Mouse (Mus musculus) gastrocnemius, postnatal 25 days (tissue): Measurements from ENCODE around the gene Sun1. TPM values are rescaled to one million over a fixed set of nuclear protein-coding genes. Genes with fewer than 3 reads are reported as not detected.

Source experiments
- DNase-seq: peaks from one replicate; pipeline ENCODE4 v3.0.0; 2022
- long read RNA-seq, 2 experiments: library from polyadenylated mRNA; stranded (forward); transcript quantifications; one replicate each; pipeline ENCODE4 v2.0.0; 2021
- total RNA-seq, 2 experiments: library from RNA; stranded (reverse); gene quantifications; 1 replicate in 1 of 2; 2 replicates in 1 of 2; pipeline ENCODE4 v1.2.3; 2021

Gene Sun1
- total RNA-seq, result 10 to 100 TPM; 33.2 to 35.6 TPM
- long read RNA-seq, experiment 1, partial matches to known transcripts, result 6 of 27 reads
- long read RNA-seq, experiment 1, other reads (novel, unspliced or antisense), result 16 of 27 reads
- long read RNA-seq, experiment 2, full-length matches to known transcripts, result 14 of 44 reads
- long read RNA-seq, experiment 2, partial matches to known transcripts, result 7 of 44 reads
- long read RNA-seq, experiment 2, other reads (novel, unspliced or antisense), result 23 of 44 reads

DNA sequence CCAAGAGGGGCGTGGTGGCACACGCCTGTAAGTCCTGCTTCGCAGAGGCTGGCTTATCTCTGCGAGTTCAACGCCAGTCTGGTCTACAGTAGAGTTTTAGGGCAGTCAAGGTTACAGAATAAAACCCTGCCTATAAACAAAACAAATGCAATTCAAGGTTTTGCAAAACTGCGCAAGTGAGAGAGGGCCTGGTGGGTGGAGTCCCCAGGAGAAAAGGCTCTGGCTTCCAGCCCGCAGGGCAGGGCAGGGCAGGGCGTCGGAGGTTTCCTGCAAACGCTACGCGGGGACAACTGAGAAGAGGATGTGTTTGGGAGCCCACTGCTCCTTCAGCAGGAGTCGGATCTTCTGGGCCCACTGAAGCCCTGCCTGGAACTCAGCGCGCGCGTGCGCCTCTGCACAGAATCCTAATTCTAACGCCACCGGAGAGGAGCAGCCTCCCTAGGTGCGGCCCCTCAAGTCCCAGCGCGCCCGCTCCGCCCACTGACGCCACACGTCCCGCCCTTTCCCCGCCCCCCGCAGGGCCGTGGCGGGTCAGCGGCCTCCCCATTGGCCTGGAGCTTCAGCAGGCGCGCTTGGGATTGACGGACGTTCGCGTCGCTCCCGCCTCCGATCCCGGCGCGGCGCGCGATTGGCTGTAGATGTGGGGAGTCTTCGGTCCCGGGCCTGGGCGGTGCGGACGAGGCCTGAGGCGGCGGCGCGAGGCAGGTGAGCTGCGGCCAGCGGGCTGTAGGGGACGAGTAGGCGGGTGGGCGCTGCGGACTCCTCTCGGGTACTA, at the start of gene Sun1:
Sun1 (plus strand) TSS at position 643 of the 775 bp plus-strand sequence.
- DNase-seq, result peak; percentile 100

DNA sequence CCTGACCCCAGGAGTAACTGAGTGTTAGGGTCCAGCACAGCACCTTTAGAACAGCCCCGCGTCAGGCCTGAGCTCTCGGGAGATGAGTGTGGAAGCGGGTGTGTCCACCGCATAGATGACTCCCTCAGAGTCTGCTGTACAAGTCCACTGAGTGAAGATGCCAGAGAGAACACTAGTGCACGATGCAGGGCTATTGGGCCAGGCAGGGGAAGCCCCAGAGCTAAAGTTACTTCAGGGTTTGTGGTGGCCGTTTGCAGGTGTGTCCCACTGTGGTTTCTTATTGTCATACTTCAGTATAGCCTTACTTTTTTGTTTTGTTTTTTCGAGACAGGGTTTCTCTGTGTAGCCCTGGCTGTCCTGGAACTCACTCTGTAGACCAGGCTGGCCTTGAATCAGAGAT, 39.5 kb upstream of the Sun1 start:
- no peak for DNase-seq

DNA sequence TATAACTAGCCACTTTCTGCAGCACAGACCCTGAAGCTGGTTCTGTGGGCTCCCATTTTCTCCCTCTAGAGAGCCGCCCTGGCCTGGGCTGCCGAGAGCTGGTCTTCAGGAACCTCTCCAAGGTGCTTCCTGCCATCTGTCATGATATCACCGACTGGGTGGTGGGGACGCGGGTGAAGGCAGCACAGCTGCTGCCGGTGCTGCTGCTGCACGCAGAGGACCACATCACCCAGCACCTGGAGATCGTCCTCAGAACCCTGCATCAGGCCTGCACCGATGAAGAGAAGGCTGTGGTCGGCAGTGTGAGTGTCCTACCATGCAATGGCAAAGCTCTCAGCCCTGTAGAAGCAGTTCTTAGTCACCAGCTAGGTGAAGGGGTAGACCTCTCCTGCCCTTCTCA, 38.8 kb upstream of the Sun1 start:
- no peak for DNase-seq

GRCm38 (mm10) chr5:139166781-139167361, 33.6 kb upstream of the Sun1 start:
- no peak for DNase-seq

- DNase-seq, result no peak
These were observed 32.9 kb upstream of the Sun1 start for GRCm38 (mm10) chr5:139167548-139167947.

DNA sequence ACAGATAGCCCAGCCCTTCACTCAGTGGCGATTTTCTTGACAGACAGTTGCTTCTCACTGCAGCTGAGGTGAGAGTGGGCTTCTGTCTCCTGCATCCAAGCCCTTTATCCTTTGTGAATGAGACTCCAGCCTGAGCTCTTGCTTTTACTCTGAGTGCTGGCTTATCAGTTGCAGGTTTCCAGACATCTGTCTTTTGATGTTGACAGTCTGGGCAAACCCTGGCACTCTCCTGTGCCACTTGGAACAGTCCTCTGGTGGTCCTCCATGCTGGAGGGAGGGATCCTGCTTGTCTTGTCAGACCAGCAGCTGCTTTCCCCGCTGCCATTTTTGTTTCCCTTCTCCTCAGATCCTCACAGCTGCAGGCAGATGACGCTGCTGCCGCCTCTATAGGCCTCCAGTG, 28.5 kb upstream of the Sun1 start:
- DNase-seq, result no peak

DNA sequence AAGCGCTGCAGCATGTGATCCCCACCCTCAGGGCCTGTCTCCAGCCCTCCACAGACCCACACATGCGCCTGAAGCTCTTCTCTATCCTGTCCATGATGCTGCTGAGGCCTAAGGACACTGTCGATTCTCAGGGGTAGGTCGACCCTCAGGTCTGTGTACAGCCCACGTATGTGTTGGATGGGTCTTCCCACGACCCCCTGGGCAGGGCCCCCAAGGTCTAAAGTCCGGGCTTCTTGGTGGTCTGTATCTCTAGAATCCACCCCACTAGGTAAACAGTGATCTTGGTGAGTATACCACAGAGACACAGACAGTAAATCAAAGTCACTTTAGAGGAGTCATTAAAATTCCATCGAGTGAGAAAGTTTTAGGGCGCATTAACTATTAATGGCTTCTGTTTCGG, 26.3 kb upstream of the Sun1 start:
- no peak for DNase-seq

DNA sequence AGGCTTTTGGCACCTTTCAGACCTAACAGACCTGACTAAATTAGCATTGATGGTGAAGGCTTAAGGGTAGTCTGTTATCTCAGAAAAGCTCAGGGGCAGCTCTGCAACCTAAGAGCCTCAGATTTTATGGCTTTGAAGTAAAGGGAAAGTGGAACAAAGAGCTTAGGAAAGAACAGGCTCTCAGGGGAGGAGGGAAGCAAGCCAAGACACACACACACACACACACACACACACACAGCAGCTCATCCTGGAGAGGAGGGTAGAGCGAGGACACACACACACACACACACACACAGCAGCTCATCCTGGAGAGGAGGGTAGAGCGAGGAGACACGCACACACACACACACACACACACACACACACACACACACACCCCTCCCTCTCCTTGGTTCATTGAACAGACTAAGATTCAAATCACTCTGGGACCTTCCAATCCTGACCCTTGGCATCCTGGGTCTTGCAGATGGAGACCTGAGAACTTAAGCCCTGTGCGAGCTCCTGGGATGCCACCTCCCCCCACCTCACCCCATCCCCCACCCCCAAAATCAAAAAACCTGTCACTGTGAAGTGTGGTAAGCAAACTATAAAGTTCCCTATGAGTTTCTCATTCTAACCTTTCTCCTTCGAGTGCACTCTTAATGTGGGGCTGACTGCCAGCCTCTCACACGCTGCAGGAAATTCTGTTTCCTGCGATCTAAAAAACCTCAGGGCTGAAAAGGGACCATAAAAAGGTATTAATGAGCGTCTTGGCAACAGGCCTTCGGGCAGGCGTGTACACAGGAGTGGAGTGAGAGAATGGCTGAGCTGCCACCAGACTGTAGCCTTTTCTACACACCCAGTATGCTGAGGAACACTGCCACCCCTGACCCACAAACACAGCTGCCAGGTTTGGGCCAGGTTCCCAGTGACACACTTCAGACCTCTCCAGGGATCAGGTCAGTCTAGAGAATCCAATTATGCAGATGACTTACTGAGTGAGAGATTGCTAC, 25.6 kb upstream of the Sun1 start:
- DNase-seq, result no peak

DNA sequence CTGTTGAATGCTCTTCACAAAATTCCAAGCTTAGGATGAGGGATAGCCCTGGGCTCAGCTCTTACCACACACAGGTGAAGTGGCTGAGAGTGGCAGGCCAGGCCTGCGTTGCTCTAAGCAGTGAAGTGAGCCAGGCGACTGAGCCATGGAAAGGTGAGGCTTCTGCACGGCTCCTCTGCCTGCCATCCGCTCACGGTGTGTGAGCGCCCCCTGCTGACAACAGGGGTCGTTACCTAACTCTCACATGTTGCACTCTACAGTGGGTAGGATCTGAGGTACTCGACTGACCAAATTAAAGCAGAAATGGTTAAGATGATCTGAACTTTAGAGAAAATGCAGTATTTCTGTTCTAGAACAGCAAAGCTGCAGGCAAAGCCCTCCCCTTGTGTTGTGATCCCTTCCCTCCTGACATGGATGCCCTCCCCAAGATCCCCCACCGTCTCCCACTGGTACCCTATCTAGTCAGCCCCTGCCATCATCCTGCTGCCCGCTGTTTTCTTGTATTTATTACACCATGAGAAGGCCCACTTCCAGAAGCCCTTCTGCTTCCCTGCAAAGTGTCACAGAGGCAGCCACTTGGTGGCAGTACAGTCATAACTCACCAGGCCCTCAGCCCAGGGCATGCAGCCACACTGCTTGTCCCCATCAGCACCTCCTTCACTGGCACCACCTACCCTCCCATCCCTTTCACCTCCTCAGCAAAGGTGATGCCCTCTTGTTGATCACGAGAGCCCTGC, 21.4 kb upstream of the Sun1 start:
- peak; percentile 55 for DNase-seq

- no peak for DNase-seq
These were observed 17.3 kb upstream of the Sun1 start for GRCm38 (mm10) chr5:139183131-139183530.

DNA sequence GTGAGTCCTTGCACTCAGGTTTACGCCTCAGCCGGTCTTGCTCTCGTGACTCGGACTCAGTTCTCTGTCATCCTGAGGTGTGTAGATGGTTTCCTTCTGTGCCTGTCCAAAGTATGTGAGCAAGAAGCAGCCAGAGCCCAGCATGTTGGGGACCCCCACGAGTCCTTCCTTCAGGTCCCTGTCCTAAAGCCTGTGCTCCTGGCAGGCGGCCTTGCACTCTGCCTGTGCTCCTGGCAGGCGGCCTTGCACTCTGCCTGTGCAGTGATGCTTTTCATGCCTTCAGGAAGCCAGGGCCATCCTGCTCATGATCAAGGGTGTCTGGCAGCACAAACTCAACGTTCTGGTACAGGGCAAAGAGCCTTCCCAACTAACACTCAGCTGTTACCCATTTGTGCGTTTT, 16.8 kb upstream of the Sun1 start:
- no peak for DNase-seq

- no peak for DNase-seq
These were observed 15.5 kb upstream of the Sun1 start for GRCm38 (mm10) chr5:139184897-139185296.

DNA sequence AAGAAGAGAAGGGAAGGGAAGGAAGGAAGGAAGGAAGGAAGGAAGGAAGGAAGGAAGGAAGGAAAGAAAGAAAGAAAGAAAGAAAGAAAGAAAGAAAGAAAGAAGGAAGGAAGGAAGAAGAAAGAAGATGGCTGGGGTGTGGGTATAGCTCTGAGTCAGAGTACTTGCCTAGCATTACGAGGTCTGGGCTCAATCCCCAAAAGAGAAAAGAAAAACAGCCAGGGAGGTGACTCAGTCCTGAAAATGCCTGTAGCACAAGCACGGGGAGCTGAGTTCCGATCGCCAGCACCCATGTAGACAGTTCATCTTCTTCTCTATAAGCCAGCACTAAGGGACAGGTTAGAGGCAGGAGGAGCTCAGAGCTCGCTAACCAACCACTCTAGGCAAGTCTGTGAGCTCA, 10.7 kb upstream of the Sun1 start:
- DNase-seq, result no peak

DNA sequence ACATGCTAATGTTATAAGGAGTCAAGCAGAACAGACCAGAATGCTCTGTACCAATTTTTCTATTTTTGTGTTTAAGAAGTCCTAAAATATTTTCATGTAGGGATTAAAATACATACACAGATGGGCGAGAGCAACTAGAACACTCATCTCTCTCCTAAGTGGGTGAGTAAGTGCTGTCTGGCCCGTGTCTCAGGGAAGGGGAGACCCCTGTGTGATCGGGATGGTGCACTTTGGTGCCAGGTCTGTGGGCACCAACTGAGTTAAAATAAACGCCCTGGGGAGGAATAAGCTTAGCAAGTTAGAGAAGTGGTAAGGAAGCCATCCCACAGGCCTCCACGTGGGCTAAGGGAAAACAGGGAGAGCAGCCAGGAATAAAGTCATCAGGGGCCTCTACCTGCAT, 9.5 kb upstream of the Sun1 start:
- no peak for DNase-seq

GRCm38 (mm10) chr5:139198779-139199178, 1.7 kb upstream of the Sun1 start:
- no peak for DNase-seq

DNA sequence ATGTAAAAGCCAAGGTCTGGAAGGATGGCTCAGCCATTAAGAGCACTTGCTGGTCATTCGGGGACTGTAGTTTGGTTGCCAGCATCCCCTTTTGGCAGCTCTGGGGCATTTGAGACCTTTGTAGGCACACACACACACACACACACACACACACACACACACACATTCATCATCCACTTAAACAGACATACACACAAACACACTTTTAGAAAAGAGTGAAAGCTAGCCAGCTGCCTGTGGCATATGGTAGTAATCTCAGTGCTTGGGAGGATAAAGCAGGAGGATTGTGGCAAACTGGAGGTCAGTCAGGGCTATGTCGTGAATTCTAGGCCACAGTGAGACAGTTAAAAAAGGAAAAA, 822 bp upstream of the Sun1 start:
- DNase-seq, result no peak

- DNase-seq, result no peak
These were observed 533 bp downstream of the Sun1 start for GRCm38 (mm10) chr5:139200770-139201569.

DNA sequence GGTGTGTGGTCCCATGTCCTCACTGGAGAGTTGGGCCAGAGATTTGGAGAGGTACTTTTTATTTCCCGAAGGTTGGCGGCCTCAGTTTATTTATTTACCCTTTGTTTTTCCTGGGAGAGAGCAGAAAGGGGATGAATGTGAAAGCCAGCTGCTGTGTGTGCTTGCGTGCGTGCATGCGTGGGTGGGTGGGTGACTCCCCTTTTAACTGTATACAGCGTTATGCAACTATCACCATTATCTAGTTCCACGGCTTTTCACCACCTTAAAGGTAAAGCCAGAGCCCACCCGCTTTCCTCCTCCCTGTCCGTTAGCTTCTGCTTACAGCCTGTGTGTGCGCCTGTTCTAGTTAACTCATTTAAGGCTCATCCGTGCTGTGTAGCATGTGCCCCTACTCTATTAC, 1.7 kb downstream of the Sun1 start:
- DNase-seq, result no peak

- DNase-seq, result no peak
These were observed 2.9 kb downstream of the Sun1 start for GRCm38 (mm10) chr5:139203312-139203711.

DNA sequence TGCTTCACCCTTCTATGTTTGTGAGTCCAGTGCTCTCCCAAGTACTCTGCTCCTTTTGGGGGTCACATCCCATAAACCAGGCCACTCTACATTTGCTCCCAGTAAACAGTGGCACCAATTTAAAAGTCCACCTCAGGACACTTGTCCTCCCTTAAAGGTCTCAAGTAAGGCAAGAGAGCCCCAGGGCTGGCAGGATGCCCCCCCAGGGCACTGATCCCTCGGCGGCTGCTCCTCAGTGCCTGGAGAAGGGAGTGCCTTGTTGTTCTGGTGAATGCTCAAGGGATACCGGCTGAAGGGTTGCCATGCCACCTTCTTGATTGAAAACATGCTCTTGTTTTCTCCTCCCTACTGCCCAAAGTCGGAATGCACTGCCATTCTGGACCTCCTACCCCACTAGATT, 5.6 kb downstream of the Sun1 start:
- peak; percentile 54 for DNase-seq

GRCm38 (mm10) chr5:139206525-139206924, 6.1 kb downstream of the Sun1 start:
- no peak for DNase-seq
